Mouse (Mus musculus) kidney, adult 2 months (tissue): ENCODE measurements at regions not wholly inside any gene's neighbourhood (a gene's known extent, or its start where the extent isn't known, plus 50 kb on each side); places are given as distances from the start of the nearest gene placed in this dataset.

Source experiments
- CTCF ChIP-seq: fragments of 200-500 bp; conservative IDR thresholded peaks from 2 replicates; pipeline ENCODE4 v1.5.1; 2011; ENCODE audit warnings: low read depth, mild to moderate bottlenecking, control low read depth, low read length, moderate library complexity, mixed read lengths; ENCODE audit not compliant: insufficient read depth, insufficient read length
- POLR2A ChIP-seq: fragments of 200-500 bp; IDR thresholded peaks from one replicate; pipeline ENCODE4 v1.6.1; 2011; ENCODE audit warnings: low read depth, low read length, control low read depth

- TF ChIP-seq POLR2A, result no peak
- no peak for TF ChIP-seq CTCF
Measured at GRCm38 (mm10) chr2:9520045-9520444, 361.0 kb upstream of the 4930412O13Rik start.
